Mouse (Mus musculus): ENCODE results near the gene Gnmt. TPM values are rescaled to one million over a fixed set of nuclear protein-coding genes. Genes with fewer than 3 reads are reported as not detected.

The Gnmt gene
- total RNA-seq (2021) (1 to 10 TPM; 2.8 to 4.4 TPM), polyA plus RNA-seq (2012; rRNA removed) (3.3 and 5.1 TPM in 2 replicates)
- long read RNA-seq, partial matches to known transcripts, result 0 of 3 reads
- long read RNA-seq, other reads (novel, unspliced or antisense), result 1 of 3 reads

DNA sequence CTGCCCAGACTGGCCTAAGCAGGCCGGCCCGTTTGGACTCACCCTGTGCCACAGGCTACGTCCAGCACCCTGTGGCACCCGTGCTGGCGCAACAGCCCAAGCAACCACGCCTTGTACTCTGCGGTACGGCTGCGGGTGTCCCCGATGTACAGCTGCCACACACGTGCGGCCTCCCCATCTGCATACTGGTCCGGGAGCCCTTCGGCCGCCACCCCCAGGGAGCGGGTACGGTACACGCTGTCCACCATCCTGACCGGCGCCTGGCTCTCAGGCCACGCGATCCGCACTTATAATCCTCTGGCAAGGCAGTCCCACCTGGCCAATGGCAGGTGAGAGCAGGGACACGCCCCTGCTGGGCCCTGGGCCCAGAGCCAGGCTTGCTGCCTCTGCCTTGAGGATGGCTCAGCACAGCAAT, at the start of gene Gnmt:
Gene Gnmt, minus strand, starts transcription at position 265 of the 415 bp plus-strand sequence.
- Histone ChIP-seq H3K27ac (no peak within 1 kb of the TSS), H3K36me3 (ENCODE audit: control insufficient read depth, insufficient read depth, low read length) (no peaks in the 10 kb centered on the region), H3K79me2 (replicated peaks; ENCODE audit: control insufficient read depth, insufficient read depth, low read length) (no peaks in the 10 kb centered on the region), H3K4me1 (ENCODE audit: control insufficient read depth, insufficient read depth, low read length) (no peaks in the 10 kb centered on the region), H3K4me3 (no peak within 1 kb of the TSS), H3K27me3 (ENCODE audit: control insufficient read depth, insufficient read depth, low read length) (no peaks in the 10 kb centered on the region), H3K9ac (ENCODE audit: low read depth, low read length) (no peak within 1 kb of the TSS)
- TF ChIP-seq CTCF (IDR thresholded peaks at IDR 0.05), result no peak
- TF ChIP-seq EP300 (IDR thresholded peaks at IDR 0.05; ENCODE audit: insufficient read depth, low read depth, low read length), result no peak
- no peak for TF ChIP-seq POLR2A (IDR thresholded peaks at IDR 0.05; ENCODE audit: insufficient read depth, low read depth, low read length)
- intact Hi-C loops (cut with DNase I), result no loop called here
- DNase-seq, result no peak
- 21% methylated on average over 24 of the region's 24 CpGs for WGBS

DNA sequence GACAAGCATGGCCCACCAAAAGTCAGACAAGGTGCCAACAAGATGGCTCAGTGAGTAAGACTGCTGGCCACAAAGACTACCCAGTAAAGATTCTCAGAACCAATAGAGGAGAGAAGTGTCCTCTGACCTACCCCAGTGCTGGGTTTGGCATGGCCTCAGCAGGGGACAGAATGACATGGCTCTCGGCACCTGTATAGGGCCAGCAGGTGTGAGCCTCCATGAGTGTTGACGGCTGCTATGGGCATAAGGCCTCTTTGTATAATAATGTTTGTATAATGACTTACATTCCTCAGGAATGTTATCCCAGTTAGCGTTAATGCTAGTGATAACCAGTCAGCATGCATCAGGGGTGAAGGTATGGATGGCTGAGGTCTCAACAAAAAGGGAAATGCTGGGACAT, 47.1 kb upstream of the Gnmt start:
- no peak overlapping the region for H3K9ac ChIP-seq (ENCODE audit: low read depth, low read length)
- no peak for TF ChIP-seq CTCF (IDR thresholded peaks at IDR 0.05)
- TF ChIP-seq POLR2A (IDR thresholded peaks at IDR 0.05; ENCODE audit: insufficient read depth, low read depth, low read length), result no peak
- TF ChIP-seq EP300 (IDR thresholded peaks at IDR 0.05; ENCODE audit: insufficient read depth, low read depth, low read length), result no peak
- WGBS, result 78% methylated on average over 3 of the region's 3 CpGs
- H3K27me3 ChIP-seq (ENCODE audit: control insufficient read depth, insufficient read depth, low read length), result no peaks in the 10 kb centered on the region
- H3K4me1 ChIP-seq (ENCODE audit: control insufficient read depth, insufficient read depth, low read length), result peaks cover 2% of the 10 kb centered on the region
- no peaks in the 10 kb centered on the region for H3K79me2 ChIP-seq (replicated peaks; ENCODE audit: control insufficient read depth, insufficient read depth, low read length)
- no peaks in the 10 kb centered on the region; the same call in none of the 2 replicates for H3K36me3 ChIP-seq (ENCODE audit: control insufficient read depth, insufficient read depth, low read length)
- DNase-seq, result no peak
- no peak overlapping the region for H3K27ac ChIP-seq
- intact Hi-C loops (cut with DNase I), result no loop called here
- H3K4me3 ChIP-seq, result no peak overlapping the region

DNA sequence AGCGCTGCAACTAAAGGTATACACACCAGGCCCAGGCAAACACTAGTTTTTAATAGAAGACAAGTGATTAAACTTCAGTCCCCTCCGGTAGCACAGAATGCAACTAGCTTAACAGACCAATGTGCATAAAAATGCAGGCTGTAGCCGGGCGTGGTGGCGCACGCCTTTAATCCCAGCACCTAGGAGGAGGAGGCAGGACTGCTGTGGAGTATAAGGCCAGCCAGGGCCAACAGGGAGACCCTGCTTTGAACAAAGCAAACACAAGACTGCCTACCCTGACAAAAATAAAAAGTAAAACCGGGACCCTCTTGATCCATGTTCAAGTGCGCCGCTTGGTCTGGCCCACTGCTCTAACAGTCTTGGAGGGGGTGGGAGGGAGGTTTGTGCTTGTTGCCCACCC, 46.1 kb upstream of the Gnmt start:
- 96% methylated on average over 9 of the region's 9 CpGs for WGBS
- Histone ChIP-seq H3K27me3 (ENCODE audit: control insufficient read depth, insufficient read depth, low read length) (no peaks in the 10 kb centered on the region), H3K79me2 (replicated peaks; ENCODE audit: control insufficient read depth, insufficient read depth, low read length) (no peaks in the 10 kb centered on the region), H3K4me3 (no peak overlapping the region), H3K36me3 (ENCODE audit: control insufficient read depth, insufficient read depth, low read length) (no peaks in the 10 kb centered on the region), H3K27ac (no peak overlapping the region), H3K9ac (ENCODE audit: low read depth, low read length) (no peak overlapping the region), H3K4me1 (ENCODE audit: control insufficient read depth, insufficient read depth, low read length) (peaks cover 2% of the 10 kb centered on the region)
- DNase-seq, result no peak
- intact Hi-C loops (cut with DNase I), result no loop called here
- TF ChIP-seq CTCF (IDR thresholded peaks at IDR 0.05), result no peak
- no peak for TF ChIP-seq POLR2A (IDR thresholded peaks at IDR 0.05; ENCODE audit: insufficient read depth, low read depth, low read length)
- TF ChIP-seq EP300 (IDR thresholded peaks at IDR 0.05; ENCODE audit: insufficient read depth, low read depth, low read length), result no peak

DNA sequence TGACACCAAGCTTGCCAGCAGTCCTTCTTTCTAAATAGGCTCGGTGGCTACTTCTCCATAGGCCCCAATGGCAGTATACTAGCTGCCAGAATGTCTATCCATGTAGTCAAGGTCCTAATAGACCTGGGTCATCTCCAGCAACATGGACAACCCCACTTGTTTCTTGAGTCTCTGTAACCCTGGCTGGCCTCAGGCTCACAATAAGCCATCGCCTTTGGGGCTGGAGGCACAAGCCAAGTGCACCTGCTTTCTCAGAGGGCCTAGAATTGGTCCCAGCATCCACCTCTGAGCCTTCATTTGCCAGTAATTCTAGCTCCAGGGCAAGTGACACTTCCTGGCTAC, 45.1 kb upstream of the Gnmt start:
- intact Hi-C loops (cut with DNase I), result no loop called here
- Histone ChIP-seq H3K79me2 (replicated peaks; ENCODE audit: control insufficient read depth, insufficient read depth, low read length) (no peaks in the 10 kb centered on the region), H3K27ac (no peak overlapping the region), H3K9ac (ENCODE audit: low read depth, low read length) (no peak overlapping the region), H3K36me3 (ENCODE audit: control insufficient read depth, insufficient read depth, low read length) (no peaks in the 10 kb centered on the region), H3K4me1 (ENCODE audit: control insufficient read depth, insufficient read depth, low read length) (peaks cover 2% of the 10 kb centered on the region), H3K27me3 (ENCODE audit: control insufficient read depth, insufficient read depth, low read length) (no peaks in the 10 kb centered on the region), H3K4me3 (no peak overlapping the region)
- whole genome bisulfite sequencing, result 58% methylated on average over 2 of the region's 2 CpGs
- TF ChIP-seq EP300 (IDR thresholded peaks at IDR 0.05; ENCODE audit: insufficient read depth, low read depth, low read length), result no peak
- no peak for TF ChIP-seq CTCF (IDR thresholded peaks at IDR 0.05)
- TF ChIP-seq POLR2A (IDR thresholded peaks at IDR 0.05; ENCODE audit: insufficient read depth, low read depth, low read length), result no peak
- no peak for DNase-seq

DNA sequence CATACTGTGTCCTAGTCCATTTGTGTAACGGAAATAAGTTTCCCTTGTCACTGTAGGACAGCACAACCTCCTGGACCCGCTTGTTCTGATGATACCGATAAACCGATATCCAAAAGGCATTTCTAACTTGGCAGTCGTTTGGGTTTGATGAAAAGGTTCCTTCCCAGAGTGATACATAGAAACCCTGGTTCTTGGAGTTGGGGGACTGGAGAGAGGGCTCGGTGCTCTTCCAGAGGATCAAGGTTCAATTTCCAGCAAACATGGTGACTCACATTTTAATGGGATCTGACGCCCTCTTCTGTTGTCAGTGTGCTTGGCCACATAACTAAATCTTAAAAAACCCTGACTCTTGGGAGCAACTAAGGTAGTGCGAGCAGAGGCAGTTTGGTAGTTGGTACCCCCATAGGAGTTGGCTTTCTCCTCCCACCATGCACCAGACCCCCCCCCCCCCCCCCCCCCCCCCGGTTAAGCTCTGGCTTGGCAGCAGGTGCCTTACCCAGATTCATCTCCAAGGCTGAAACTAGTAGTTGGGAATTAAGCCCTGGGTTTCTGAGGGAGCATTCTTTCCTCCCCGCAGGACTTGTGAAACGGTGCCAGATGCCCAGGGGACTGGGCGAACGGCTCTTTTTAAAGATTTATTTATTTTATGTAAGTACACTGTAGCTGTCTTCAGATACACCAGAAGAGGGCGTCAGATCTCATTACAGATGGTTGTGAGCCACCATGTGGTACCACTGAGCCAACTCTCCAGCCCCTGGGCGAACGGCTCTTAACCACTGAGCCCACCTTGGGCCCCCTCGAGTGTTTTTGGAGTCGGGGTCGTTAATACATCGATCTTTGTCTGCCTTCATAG, 44.5 kb upstream of the Gnmt start:
- no peak for DNase-seq
- Histone ChIP-seq H3K27me3 (ENCODE audit: control insufficient read depth, insufficient read depth, low read length) (no peaks in the 10 kb centered on the region), H3K4me1 (ENCODE audit: control insufficient read depth, insufficient read depth, low read length) (peaks cover 2% of the 10 kb centered on the region), H3K4me3 (peak overlapping the region; percentile 91), H3K36me3 (ENCODE audit: control insufficient read depth, insufficient read depth, low read length) (no peaks in the 10 kb centered on the region), H3K79me2 (replicated peaks; ENCODE audit: control insufficient read depth, insufficient read depth, low read length) (no peaks in the 10 kb centered on the region), H3K27ac (peak overlapping the region; percentile 82), H3K9ac (ENCODE audit: low read depth, low read length) (peak overlapping the region; percentile 87)
- WGBS, result 12% methylated on average over 19 of the region's 20 CpGs
- intact Hi-C loops (cut with DNase I), result no loop called here
- TF ChIP-seq EP300 (IDR thresholded peaks at IDR 0.05; ENCODE audit: insufficient read depth, low read depth, low read length) (0 out of 2 replicates have a peak, but pooled peaks have one; percentile 7), CTCF (IDR thresholded peaks at IDR 0.05) (no peak; the same call in 1 of the 2 replicates), POLR2A (IDR thresholded peaks at IDR 0.05; ENCODE audit: insufficient read depth, low read depth, low read length) (peak; percentile 60; the same call in 1 of the 2 replicates)
